Mouse (Mus musculus): ENCODE results near the gene Itgb5.

Itgb5 gene

GRCm38 (mm10) chr16:33832728-33833428 lies 3.4 kb downstream of the Itgb5 start:
- peak; percentile 42 for DNase-seq

GRCm38 (mm10) chr16:33833429-33833753 lies 3.9 kb downstream of the Itgb5 start:
- DNase-seq: no peak

GRCm38 (mm10) chr16:33833781-33834482 lies 4.5 kb downstream of the Itgb5 start:
- peak; percentile 66 for DNase-seq

- peak; percentile 60 for DNase-seq
These were observed 7.2 kb downstream of the Itgb5 start for GRCm38 (mm10) chr16:33836676-33837075.

- no peak for DNase-seq
These were observed 7.7 kb downstream of the Itgb5 start for GRCm38 (mm10) chr16:33837191-33837590.

- DNase-seq: no peak
These were observed 11.2 kb downstream of the Itgb5 start for GRCm38 (mm10) chr16:33840616-33841015.

GRCm38 (mm10) chr16:33842081-33842880 lies 12.8 kb downstream of the Itgb5 start:
- DNase-seq: no peak

- no peak for DNase-seq
These were observed 14.7 kb downstream of the Itgb5 start for GRCm38 (mm10) chr16:33844150-33844611.

- no peak for DNase-seq
These were observed 15.4 kb downstream of the Itgb5 start for GRCm38 (mm10) chr16:33844866-33845265.

GRCm38 (mm10) chr16:33853271-33853670 lies 23.8 kb downstream of the Itgb5 start:
- no peak for DNase-seq

GRCm38 (mm10) chr16:33858766-33859165 lies 29.3 kb downstream of the Itgb5 start:
- DNase-seq: no peak

GRCm38 (mm10) chr16:33859380-33859779 lies 29.9 kb downstream of the Itgb5 start:
- no peak for DNase-seq

- DNase-seq: peak; percentile 66
These were observed 30.7 kb downstream of the Itgb5 start for GRCm38 (mm10) chr16:33859988-33860700.

GRCm38 (mm10) chr16:33862406-33862805 lies 32.9 kb downstream of the Itgb5 start:
- DNase-seq: no peak

- DNase-seq: no peak
These were observed 33.8 kb downstream of the Itgb5 start for GRCm38 (mm10) chr16:33863208-33863751.

GRCm38 (mm10) chr16:33870224-33870785 lies 40.8 kb downstream of the Itgb5 start:
- no peak for DNase-seq

- DNase-seq: no peak
These were observed 41.7 kb downstream of the Itgb5 start for GRCm38 (mm10) chr16:33870988-33871758.

- no peak for DNase-seq
These were observed 42.5 kb downstream of the Itgb5 start for GRCm38 (mm10) chr16:33871865-33872443.

GRCm38 (mm10) chr16:33873282-33873681 lies 43.8 kb downstream of the Itgb5 start:
- DNase-seq: no peak

- DNase-seq: peak; percentile 68
These were observed 48.7 kb downstream of the Itgb5 start for GRCm38 (mm10) chr16:33878041-33878783.
